Mouse (Mus musculus): ENCODE measurements around the gene Apba2. TPM values are rescaled to one million over a fixed set of nuclear protein-coding genes. Genes with fewer than 3 reads are reported as not detected.

Apba2 gene
- total RNA-seq, 1 experiment from 2014 or later = not detected

GRCm38 (mm10) chr7:64580293-64580692 lies 78.8 kb downstream of the Apba2 start:
- no peak for ATAC-seq (replicated peaks; ENCODE audit: low read depth, poor library complexity, severe bottlenecking)

GRCm38 (mm10) chr7:64582358-64582757 lies 80.9 kb downstream of the Apba2 start:
- no peak for ATAC-seq (replicated peaks; ENCODE audit: low read depth, poor library complexity, severe bottlenecking)

DNA sequence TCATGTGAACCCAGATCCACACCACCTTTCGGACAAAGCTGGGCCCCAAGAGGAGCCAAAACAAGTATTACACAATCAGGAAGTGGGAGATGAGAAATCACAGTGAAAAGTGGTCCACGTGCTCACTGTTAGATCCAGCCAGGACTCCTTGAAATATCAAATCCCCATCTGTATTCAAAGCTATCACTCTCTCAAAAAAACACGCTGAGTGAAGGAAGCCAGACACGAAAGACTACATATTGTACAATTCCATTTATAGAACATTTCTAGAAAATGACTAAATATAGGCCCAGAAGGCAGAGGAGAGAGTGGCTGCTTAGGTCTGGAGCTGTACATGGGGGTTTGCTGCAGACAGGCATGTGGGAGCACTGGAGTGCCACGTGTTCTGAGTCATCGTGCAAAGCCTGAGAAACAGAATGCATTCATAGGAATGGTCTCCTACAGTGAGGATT lies 82.2 kb downstream of the Apba2 start:
- ATAC-seq (replicated peaks; ENCODE audit: low read depth, poor library complexity, severe bottlenecking) = no peak

DNA sequence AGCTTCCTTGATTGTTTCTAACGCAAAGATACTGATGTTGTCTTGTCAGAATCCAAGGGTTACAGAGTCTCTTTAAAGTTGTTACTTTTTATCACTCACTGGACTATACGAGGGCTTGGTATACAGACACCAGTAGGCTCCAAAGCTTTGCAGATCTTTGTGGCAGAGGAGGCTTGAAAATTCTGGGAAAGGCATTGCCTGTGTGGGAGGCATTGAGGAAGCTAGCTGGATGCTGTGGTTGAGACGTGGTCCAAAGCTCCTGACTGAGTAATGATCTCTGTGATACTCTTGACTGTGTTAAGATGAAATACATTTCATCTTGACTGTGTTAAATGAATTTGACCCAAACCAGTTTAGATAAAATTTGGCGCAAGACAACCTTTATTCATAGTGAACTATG lies 84.6 kb downstream of the Apba2 start:
- ATAC-seq (replicated peaks; ENCODE audit: low read depth, poor library complexity, severe bottlenecking) = no peak

DNA sequence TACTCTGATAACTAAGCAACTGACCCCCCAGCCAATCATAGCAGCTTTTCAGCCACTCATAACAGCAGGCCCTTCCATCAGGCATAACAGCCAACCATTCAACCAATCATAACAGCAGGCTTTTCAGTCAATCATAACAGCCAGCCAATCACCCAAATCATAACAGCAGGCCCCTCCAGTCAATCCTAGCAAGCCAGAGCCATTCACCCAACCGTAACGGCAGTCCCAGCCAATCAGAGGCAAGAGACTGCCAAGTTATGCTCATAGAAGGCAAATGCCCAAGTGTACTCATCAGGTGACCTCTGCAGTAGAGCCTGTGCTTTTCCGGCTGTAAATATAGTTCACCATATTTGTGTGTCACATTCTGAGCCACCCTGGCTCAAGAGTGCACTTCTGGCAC lies 85.1 kb downstream of the Apba2 start:
- ATAC-seq (replicated peaks; ENCODE audit: low read depth, poor library complexity, severe bottlenecking) = no peak

- ATAC-seq (replicated peaks; ENCODE audit: low read depth, poor library complexity, severe bottlenecking) = no peak
These were observed 87.3 kb downstream of the Apba2 start for GRCm38 (mm10) chr7:64588636-64589389.

GRCm38 (mm10) chr7:64595256-64595655 lies 93.8 kb downstream of the Apba2 start:
- no peak for ATAC-seq (replicated peaks; ENCODE audit: low read depth, poor library complexity, severe bottlenecking)

DNA sequence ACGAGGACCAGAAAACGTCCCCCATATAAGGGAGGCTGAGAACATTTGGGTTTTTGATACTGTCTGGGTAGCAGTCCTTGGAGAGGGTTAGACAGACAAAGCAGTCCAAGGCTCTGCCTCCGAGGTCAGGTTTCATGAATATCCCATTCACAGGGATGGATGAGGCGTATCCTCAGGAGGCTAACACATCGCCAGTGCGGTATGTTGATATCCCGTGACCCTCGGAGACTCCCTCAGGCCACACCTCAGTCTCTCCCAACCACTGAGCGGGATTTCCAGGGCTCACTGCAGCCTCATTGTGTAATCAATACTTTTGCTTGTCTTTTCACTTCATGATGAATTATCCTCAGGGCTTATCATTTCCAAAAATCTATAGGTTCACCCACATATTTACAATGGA lies 95.1 kb downstream of the Apba2 start:
- ATAC-seq (replicated peaks; ENCODE audit: low read depth, poor library complexity, severe bottlenecking) = no peak

DNA sequence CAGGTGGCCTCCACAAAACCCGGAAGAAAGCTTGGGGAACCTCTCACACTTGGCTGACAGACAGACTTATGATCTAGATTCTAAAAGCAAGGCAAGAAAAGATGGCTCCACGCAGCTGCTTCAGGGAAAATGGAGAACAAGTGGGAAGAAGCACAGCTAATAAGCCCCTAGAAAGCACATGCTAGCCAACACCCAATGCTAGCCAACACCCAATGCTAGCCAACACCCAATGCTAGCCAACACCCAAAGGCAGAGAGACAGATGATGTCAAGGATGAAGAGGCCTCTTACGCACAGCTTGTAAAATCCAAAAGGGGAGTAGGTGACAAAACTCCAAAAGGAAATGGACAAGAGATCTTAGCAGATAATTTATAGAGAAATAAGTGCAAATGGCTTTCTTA lies 108.4 kb downstream of the Apba2 start:
- ATAC-seq (replicated peaks; ENCODE audit: low read depth, poor library complexity, severe bottlenecking) = no peak

DNA sequence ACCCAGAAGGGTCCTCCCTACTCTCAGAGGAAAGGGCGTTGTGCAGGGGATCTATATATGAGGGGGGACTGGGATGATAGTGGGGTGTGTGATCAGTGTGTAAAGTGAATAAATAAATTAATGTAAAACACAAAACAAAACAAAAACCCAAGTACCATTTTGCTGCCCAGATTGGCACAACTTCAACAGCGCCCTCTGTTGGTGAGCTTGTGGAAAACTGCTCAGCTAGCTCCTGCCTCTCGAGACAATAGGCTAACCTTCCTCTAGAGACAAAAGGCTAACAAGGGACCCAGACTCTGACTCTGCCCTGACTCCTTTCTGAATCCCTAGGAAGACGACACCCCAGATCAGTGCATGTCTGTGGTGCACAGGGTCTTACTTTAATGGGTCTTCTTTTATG lies 109.4 kb downstream of the Apba2 start:
- no peak for ATAC-seq (replicated peaks; ENCODE audit: low read depth, poor library complexity, severe bottlenecking)

DNA sequence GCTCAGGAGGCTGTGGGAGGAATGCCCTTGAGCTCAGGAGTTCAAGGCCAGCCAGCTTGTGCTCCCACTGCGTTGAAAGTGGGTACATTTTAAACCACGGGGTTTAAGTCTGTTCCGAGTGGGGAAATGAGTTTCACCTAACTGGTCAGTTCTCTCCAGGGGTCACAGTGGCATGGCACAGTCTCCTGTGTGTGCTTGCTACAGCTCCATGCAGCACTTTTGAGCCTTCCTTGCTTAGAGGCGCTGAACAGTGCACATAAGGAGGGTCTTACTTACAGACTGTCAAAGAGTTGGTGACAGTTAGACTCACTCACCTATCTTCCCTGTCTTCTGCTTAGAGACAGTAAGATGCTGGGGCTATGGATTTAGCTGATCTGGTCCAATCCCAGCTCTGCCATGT lies 117.8 kb downstream of the Apba2 start:
- no peak for ATAC-seq (replicated peaks; ENCODE audit: low read depth, poor library complexity, severe bottlenecking)

- ATAC-seq (replicated peaks; ENCODE audit: low read depth, poor library complexity, severe bottlenecking) = no peak
These were observed 125.0 kb downstream of the Apba2 start for GRCm38 (mm10) chr7:64626494-64626893.

DNA sequence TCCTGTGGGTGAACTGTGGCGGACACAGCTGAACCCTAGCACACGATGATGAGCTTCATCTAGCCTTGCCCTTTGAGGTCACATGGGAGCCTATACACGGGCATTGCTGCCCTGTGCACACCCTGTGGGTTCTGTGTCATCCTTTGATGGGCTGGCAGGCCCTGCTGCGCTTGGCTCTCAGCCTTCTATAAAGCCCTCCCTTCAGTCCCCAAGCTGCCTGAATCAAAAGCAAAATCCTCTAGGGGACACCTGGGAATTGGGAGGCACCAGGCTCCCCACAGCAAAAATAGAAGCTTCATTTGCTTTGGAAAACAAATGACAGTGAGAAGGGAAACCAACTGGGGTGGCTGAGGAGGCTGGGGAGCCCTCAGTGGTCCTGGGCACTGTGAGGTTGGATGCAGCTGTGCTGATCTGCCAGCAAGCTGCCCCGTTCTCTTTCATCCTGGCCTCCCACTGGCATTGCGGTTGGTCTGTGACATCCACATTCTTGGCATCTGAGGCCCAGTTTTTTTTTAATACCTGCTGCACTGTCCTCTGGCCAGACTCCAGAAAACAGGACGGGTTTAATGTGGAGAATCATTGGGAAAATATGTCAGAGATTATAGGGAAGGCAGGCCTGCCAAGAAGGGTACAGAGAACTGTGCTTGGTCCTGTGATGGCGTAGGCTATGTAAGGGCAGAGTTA lies 126.6 kb downstream of the Apba2 start:
- no peak for ATAC-seq (replicated peaks; ENCODE audit: low read depth, poor library complexity, severe bottlenecking)

DNA sequence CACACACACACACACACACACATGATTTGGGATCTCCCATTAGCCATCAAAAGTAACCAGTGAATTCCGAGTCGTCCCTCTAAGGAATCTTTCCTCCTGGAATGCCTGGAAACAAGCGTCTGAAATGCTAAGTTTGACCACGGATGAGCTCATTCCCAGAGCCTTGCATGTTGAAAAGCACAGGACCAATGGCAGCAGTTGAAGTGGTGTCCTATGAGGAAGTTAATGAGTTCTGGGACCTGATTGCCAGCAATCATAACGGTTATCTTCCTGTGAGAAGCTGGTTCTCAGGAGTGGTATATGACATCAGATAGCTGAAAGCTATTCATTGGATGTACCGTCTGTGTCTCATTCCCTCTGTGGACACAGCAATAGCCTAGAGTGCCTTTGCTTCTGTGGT lies 129.2 kb downstream of the Apba2 start:
- ATAC-seq (replicated peaks; ENCODE audit: low read depth, poor library complexity, severe bottlenecking) = no peak

- ATAC-seq (replicated peaks; ENCODE audit: low read depth, poor library complexity, severe bottlenecking) = no peak
These were observed 129.6 kb downstream of the Apba2 start for GRCm38 (mm10) chr7:64631131-64631530.

DNA sequence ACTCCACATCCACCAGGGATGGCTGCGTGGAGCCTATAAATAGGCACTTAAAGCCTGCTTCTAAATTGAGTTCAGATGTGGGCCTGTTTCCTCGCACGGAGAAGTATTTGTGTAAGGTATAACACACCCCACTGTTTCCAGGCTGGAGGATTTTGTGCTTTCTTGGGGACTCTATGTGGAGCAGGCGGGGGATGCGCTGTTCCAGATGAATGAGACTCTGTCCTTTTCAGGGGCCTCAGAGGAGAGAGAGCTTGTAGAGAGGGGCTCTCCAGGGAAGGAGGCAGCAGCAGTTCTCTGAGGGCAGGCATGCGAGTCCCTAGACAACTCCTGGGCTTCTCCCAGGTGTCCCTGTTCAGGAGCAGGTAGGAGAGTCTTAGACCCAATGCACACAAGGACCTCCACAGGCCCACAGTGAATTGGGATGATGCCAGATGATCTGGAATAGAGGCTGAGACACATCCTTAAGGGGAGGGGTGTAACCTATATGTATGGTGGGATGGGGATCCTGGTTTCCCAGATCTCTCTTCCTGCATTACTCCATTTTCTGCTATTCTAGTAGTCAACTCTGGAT lies 130.4 kb downstream of the Apba2 start:
- no peak for ATAC-seq (replicated peaks; ENCODE audit: low read depth, poor library complexity, severe bottlenecking)

DNA sequence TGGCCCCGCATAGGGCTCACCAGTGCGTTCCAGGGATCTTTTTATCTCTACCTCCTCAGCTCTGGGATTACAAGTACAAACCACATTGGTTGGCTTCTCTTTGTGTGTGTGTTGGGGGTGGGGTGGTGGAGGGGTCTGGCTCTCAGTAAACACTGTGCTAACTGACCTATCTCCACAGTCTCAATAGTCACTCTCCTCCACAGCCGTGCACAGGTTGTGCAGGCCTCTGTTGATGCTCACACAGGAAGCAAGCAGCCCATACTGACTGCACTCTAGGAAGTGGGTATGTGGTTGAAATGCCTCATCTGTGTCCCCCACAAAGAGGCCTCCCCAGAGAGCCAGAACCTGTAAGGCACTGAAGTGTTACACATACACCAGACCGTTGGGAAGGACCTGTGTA lies 131.7 kb downstream of the Apba2 start:
- ATAC-seq (replicated peaks; ENCODE audit: low read depth, poor library complexity, severe bottlenecking) = no peak

GRCm38 (mm10) chr7:64633916-64634315 lies 132.4 kb downstream of the Apba2 start:
- no peak for ATAC-seq (replicated peaks; ENCODE audit: low read depth, poor library complexity, severe bottlenecking)

GRCm38 (mm10) chr7:64634482-64634881 lies 133.0 kb downstream of the Apba2 start:
- no peak for ATAC-seq (replicated peaks; ENCODE audit: low read depth, poor library complexity, severe bottlenecking)

DNA sequence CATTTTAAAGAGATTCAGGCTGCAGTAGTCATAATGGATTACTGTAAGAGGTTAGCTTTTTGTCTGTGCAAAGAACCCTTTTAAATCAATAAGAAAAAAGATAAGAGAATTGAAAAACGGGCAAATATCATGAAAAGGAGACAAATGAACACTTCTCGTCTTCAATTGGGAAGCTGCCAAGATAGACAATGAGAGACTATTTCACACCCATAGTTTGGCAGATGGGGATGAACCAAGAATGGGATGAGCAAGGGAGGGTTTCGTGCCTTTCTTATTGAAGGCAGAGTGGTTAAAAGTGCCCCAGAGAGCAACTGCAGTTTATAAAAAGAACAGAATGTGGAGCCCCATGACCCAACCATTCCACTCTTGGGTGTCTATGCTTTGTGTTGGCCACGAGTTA lies 137.4 kb downstream of the Apba2 start:
- ATAC-seq (replicated peaks; ENCODE audit: low read depth, poor library complexity, severe bottlenecking) = no peak

- ATAC-seq (replicated peaks; ENCODE audit: low read depth, poor library complexity, severe bottlenecking) = no peak
These were observed 139.1 kb downstream of the Apba2 start for GRCm38 (mm10) chr7:64640651-64641050.
